Mouse (Mus musculus) c-Kit-positive CD71-negative TER-119-negative erythroid progenitor cells, embryonic 14.5 days (primary cell): ENCODE data around the gene Rsph1.

ENCODE experiments used
- DNase-seq: peaks from one replicate; pipeline ENCODE4 v3.0.0-alpha.2; 2013; ENCODE audit warnings: low read depth

The Rsph1 gene

GRCm38 (mm10) chr17:31304895-31305775 lies 28.0 kb upstream of the Rsph1 start:
- no peak for DNase-seq

GRCm38 (mm10) chr17:31303401-31303800 lies 26.2 kb upstream of the Rsph1 start:
- DNase-seq = no peak

GRCm38 (mm10) chr17:31300736-31301135 lies 23.6 kb upstream of the Rsph1 start:
- no peak for DNase-seq

- DNase-seq = no peak
These were observed 22.8 kb upstream of the Rsph1 start for GRCm38 (mm10) chr17:31299981-31300380.

GRCm38 (mm10) chr17:31298419-31299209 lies 21.4 kb upstream of the Rsph1 start:
- DNase-seq = no peak

GRCm38 (mm10) chr17:31297521-31297939 lies 20.3 kb upstream of the Rsph1 start:
- DNase-seq = no peak

GRCm38 (mm10) chr17:31295892-31296781 lies 19.0 kb upstream of the Rsph1 start:
- DNase-seq = no peak

GRCm38 (mm10) chr17:31295215-31295891 lies 18.2 kb upstream of the Rsph1 start:
- DNase-seq = no peak

GRCm38 (mm10) chr17:31294363-31295214 lies 17.4 kb upstream of the Rsph1 start:
- no peak for DNase-seq

GRCm38 (mm10) chr17:31290859-31291258 lies 13.7 kb upstream of the Rsph1 start:
- DNase-seq = no peak

GRCm38 (mm10) chr17:31290311-31290710 lies 13.1 kb upstream of the Rsph1 start:
- no peak for DNase-seq

GRCm38 (mm10) chr17:31288999-31289726 lies 12.0 kb upstream of the Rsph1 start:
- DNase-seq = no peak

GRCm38 (mm10) chr17:31287216-31287615 lies 10.0 kb upstream of the Rsph1 start:
- no peak for DNase-seq

GRCm38 (mm10) chr17:31286492-31286891 lies 9.3 kb upstream of the Rsph1 start, which contains the start of gene Slc37a1:
Gene Slc37a1 (plus strand): TSS chr17:31286792.
- no peak for DNase-seq

- no peak for DNase-seq
These were observed 8.7 kb upstream of the Rsph1 start for GRCm38 (mm10) chr17:31285867-31286266.

GRCm38 (mm10) chr17:31282687-31283053 lies 5.5 kb upstream of the Rsph1 start:
- no peak for DNase-seq

GRCm38 (mm10) chr17:31281830-31282686 lies 4.9 kb upstream of the Rsph1 start:
- DNase-seq = no peak

- DNase-seq = no peak
These were observed 3.1 kb upstream of the Rsph1 start for GRCm38 (mm10) chr17:31280269-31280668.

GRCm38 (mm10) chr17:31279541-31279940 lies 2.4 kb upstream of the Rsph1 start:
- no peak for DNase-seq
